Mouse (Mus musculus): ENCODE measurements around the gene Nme2. TPM values are rescaled to one million over a fixed set of nuclear protein-coding genes. Genes with fewer than 3 reads are reported as not detected.

The Nme2 gene
- 118 and 124 TPM in 2 replicates for polyA plus RNA-seq (2016; fragmentation: Nextera tagmentation; extraction: Ambion mirVana)

DNA sequence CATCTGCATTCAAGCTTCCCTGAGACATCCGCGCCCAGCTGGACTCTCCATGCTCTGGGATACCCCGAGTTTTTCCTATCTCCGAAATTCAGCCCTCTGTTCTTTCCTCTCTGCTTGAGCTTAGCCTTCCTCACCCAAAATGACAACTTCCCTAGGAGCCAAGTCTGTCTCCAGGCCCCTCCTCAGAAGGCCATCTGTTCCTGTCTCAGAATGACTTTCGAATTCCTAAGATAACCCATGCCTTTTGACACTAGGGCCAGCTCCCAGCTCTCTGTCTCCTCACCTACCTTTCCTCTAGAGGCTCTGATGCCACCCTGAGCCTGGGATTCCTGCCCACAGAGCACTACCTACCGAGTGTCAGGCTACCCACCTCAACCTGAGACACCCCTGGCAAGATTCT lies at the start of gene Nme2:
Nme2 (minus strand) TSS at position 101 of the 400 bp plus-strand sequence.
- Histone ChIP-seq H3K4me2 (replicated peaks) (peak within 1 kb of the TSS; percentile 87), H3K27ac (peak within 1 kb of the TSS; percentile 88), H3K4me3 (peak within 1 kb of the TSS; percentile 64), H3K4me1 (peaks cover 32% of the 10 kb centered on the region), H3K27me3 (no peaks in the 10 kb centered on the region), H3K36me3 (peaks cover 58% of the 10 kb centered on the region), H3K9me3 (replicated peaks) (no peaks in the 10 kb centered on the region), H3K9ac (peak within 1 kb of the TSS; percentile 78)
- 6% methylated on average over 6 of the region's 6 CpGs for WGBS
- ATAC-seq (ENCODE audit: low FRiP score), result peak; percentile 26

DNA sequence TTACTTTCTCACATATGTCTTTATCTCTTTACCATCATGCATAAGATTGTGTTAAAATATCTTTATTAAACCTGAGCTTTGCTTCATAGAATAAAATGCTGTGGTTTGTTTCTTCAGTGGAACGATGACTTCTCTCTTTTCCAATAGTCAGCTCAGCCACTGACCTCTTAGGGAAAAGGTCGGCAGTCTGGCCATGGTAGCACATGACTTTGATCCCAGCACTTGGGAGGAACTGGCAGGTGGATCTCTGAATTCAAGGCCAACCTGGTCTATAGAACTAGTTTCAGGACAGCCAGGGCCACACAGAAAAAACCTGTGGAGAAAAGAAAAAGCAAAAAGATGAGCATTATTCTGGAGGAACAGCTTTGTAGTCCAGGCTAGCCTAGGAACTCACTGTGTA lies 47.3 kb upstream of the Nme2 start:
- Histone ChIP-seq H3K9ac (no peak overlapping the region), H3K4me3 (no peak overlapping the region), H3K9me3 (replicated peaks) (no peaks in the 10 kb centered on the region), H3K27ac (no peak overlapping the region), H3K4me1 (0 out of 2 replicates have a peak, but pooled peaks cover 9% of the 10 kb centered on the region), H3K36me3 (no peaks in the 10 kb centered on the region; the same call in 1 of the 2 replicates), H3K27me3 (no peaks in the 10 kb centered on the region), H3K4me2 (replicated peaks) (no peak overlapping the region)
- 95% methylated on average over 2 of the region's 2 CpGs for WGBS
- no peak for ATAC-seq (ENCODE audit: low FRiP score)

DNA sequence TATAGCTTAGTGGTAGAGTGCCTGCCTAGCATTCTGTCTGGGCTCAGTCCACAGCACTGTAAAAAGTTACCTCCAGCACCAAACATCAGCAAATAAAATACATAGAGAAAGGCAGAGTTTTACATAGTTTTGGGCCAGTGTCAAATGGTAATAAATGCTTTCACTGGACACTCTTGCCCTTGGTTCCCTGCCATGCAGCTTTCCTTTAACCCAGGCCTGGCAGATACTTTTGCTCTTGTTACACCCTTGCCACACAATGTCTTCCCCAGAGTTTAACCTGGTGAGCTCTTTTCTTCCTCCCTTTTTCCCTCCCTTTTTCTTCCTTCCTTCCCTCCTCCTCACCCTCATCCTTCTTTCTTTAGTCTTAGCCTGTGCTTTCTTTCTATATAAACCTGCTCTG lies 43.2 kb upstream of the Nme2 start:
- no peak overlapping the region for H3K4me2 ChIP-seq (replicated peaks)
- no peak for ATAC-seq (ENCODE audit: low FRiP score)
- H3K9ac ChIP-seq, result no peak overlapping the region
- H3K9me3 ChIP-seq (replicated peaks), result no peaks in the 10 kb centered on the region
- no peak overlapping the region for H3K27ac ChIP-seq
- H3K36me3 ChIP-seq, result no peaks in the 10 kb centered on the region; the same call in 1 of the 2 replicates
- H3K27me3 ChIP-seq, result no peaks in the 10 kb centered on the region
- H3K4me1 ChIP-seq, result peaks cover 28% of the 10 kb centered on the region
- no peak overlapping the region for H3K4me3 ChIP-seq

DNA sequence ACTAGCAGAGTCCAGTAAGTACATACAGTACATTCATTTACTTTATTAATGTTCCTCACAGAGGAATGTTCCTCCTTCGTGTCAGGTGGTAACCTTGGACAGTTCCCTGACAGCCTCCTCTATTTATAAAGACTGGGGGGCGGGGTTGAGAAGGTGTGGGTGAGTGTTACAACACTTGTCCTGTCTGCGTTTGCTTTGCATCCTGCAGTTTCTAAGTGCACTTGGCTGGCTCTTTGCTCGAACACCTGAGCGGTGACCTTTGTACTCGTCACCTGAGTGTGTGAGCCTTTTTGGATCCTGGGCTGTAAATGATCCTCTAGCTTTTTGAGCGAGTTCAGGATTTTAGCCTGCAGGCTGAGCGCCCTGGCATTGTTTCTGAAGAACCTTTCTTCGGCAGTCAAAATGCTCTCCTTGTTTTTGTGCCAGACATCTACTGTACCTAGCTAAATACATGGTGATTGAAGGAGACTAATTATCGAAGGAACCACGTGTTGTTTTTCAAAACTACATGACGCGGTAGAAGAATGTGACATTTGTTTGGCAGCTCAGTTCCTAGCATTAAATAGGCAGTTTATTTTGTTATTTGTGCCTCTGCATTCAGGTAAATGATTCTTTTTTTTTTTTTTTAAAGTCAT lies 41.2 kb upstream of the Nme2 start:
- WGBS, result 35% methylated on average over 13 of the region's 13 CpGs
- peaks cover 28% of the 10 kb centered on the region for H3K4me1 ChIP-seq
- H3K4me2 ChIP-seq (replicated peaks), result peak overlapping the region; percentile 97
- no peaks in the 10 kb centered on the region for H3K36me3 ChIP-seq
- no peak overlapping the region for H3K27ac ChIP-seq
- no peaks in the 10 kb centered on the region for H3K9me3 ChIP-seq (replicated peaks)
- ATAC-seq (ENCODE audit: low FRiP score), result no peak
- peak overlapping the region; percentile 92 for H3K4me3 ChIP-seq
- H3K9ac ChIP-seq, result peak overlapping the region; percentile 91
- peaks cover 3% of the 10 kb centered on the region; the same call in 1 of the 2 replicates for H3K27me3 ChIP-seq

DNA sequence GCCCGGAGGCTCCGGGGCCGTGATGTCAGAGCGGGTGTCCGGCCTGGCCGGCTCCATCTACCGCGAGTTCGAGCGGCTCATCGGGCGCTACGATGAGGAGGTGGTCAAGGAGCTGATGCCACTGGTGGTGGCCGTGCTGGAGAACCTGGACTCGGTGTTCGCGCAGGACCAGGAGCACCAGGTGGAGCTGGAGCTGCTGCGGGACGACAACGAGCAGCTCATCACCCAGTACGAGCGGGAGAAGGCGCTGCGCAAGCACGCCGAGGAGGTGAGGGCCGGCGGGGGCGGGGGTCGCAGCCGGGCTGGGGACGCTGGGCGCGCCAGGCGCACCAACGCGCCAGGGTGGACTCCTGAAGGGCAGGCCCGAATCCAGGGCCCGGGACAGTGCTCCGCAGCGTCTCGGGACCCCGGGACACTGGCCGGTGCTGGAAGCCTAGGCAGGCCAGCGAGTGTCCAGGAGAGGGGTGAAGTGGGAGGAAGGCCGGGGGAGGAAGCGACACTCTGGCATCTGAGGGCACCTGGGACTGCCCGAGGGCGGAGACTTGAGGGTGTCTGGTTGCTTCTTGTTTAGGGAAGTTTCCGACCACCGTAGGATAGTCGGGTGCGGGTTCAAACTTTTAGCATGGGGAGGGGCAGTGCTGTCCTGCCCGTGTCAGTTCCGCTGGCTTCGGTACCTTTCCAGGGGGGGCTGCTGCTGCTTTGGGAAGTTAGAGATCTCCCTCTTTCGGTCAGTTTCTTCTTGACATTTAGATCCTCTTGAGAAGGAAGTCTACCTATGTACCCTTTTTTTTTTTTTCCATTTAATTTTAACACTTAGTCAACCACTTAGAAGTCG lies 40.5 kb upstream of the Nme2 start:
- peaks cover 28% of the 10 kb centered on the region for H3K4me1 ChIP-seq
- peak; percentile 70; the same call in 1 of the 2 replicates for ATAC-seq (ENCODE audit: low FRiP score)
- H3K36me3 ChIP-seq, result no peaks in the 10 kb centered on the region
- H3K27me3 ChIP-seq, result peaks cover 3% of the 10 kb centered on the region; the same call in 1 of the 2 replicates
- no peaks in the 10 kb centered on the region for H3K9me3 ChIP-seq (replicated peaks)
- peak overlapping the region; percentile 93 for H3K27ac ChIP-seq
- peak overlapping the region; percentile 97 for H3K4me2 ChIP-seq (replicated peaks)
- peak overlapping the region; percentile 91 for H3K9ac ChIP-seq
- peak overlapping the region; percentile 92 for H3K4me3 ChIP-seq
- WGBS, result under 1% methylated on average over 58 of the region's 58 CpGs

DNA sequence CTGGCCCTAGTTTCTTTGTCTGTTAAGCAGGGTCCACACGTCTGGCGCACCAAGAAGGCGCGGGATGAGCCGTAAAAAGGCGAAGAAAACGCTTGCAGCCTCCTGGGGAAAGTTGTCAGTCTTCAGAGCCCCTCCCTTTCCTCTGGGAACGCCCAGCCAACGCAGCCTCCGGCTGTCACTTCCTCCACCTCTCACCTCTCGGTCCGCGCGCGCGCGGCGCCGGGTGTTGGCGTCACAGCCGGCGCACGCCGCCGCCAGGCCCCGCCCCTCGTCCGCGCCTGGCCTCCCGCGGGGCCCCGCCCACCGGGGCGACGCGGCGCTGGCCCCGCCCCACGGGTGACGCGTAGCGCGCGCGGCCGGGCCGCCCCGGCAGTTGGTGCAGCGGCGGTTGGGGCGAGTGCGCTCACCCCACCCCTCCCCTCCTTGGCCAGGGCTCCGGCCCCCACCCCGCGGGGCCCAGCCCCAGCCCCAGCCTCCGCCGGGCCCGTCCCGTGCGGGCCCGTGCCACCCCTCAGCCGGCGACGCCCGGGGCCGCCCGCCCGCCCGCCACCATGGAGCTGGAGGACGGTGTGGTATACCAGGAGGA lies 39.8 kb upstream of the Nme2 start, which contains the start of gene Spag9:
Spag9 (plus strand) TSS at position 372 of the 586 bp plus-strand sequence.
- peak; percentile 94 for ATAC-seq (ENCODE audit: low FRiP score)

DNA sequence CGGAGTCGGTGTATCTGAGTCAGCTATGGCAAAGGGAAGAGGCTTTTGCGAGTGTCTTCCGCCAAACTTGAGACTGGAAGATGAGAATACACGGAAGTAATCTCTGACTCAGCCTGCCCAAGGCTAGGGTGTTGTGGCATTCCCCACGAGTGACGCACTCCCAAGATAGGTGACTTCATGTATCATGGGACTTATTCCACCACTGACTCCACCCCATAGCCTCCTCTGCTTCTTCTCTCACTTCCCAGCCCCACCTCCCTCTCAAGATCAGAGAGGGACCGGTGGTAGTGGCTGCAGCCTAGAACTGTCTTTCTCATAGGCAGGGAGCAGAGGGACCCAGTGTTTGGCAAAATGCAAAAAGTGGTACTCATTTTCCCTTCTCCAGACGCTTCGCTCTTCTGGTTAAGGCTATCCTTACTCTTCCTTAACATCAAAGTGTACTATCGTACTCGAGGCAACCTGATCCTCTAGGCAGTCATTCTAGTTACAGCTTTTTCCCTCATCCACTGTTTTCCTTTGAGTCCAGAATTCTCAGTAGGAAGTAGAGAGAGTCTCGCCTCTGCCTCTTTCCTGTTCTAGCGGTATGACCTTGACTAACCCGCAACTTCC lies 39.2 kb upstream of the Nme2 start:
- Histone ChIP-seq H3K9me3 (replicated peaks) (no peaks in the 10 kb centered on the region), H3K27me3 (peaks cover 3% of the 10 kb centered on the region; the same call in 1 of the 2 replicates), H3K4me2 (replicated peaks) (peak overlapping the region; percentile 97), H3K36me3 (no peaks in the 10 kb centered on the region), H3K27ac (peak overlapping the region; percentile 93), H3K9ac (peak overlapping the region; percentile 91), H3K4me3 (peak overlapping the region; percentile 92), H3K4me1 (peaks cover 28% of the 10 kb centered on the region)
- WGBS, result 11% methylated on average over 15 of the region's 15 CpGs
- ATAC-seq (ENCODE audit: low FRiP score), result peak; percentile 27; the same call in 1 of the 2 replicates

More for the DNA sequence above, 39.8 kb upstream of the Nme2 start, which contains the start of gene Spag9:
- no peaks in the 10 kb centered on the region for H3K9me3 ChIP-seq (replicated peaks)
- H3K9ac ChIP-seq, result peak within 1 kb of the TSS; percentile 91
- H3K4me1 ChIP-seq, result peaks cover 28% of the 10 kb centered on the region
- H3K27me3 ChIP-seq, result peaks cover 3% of the 10 kb centered on the region; the same call in 1 of the 2 replicates
- H3K27ac ChIP-seq, result peak within 1 kb of the TSS; percentile 93
- H3K36me3 ChIP-seq, result no peaks in the 10 kb centered on the region
- peak within 1 kb of the TSS; percentile 92 for H3K4me3 ChIP-seq
- H3K4me2 ChIP-seq (replicated peaks), result peak within 1 kb of the TSS; percentile 97
- 1% methylated on average over 51 of the region's 70 CpGs for WGBS

DNA sequence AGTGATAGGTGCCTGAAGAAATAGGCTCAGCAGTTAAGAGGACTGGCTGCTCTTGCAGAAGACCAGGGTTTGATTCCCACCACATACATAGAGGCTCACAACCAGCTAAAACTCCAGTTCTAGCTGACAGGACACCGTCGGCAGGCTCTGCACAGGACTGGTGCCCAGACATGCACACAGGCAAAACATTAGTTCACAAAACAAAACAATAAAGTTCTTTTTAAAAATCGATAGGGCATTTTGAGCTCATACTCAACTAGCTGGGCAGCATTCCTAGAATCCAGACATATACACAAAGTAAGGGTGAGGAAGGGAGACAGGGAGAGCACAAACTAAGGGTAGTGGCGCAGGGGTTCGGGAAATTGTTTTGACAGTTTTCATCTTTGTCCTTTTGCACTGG lies 38.5 kb upstream of the Nme2 start:
- Histone ChIP-seq H3K27me3 (peaks cover 3% of the 10 kb centered on the region; the same call in 1 of the 2 replicates), H3K9me3 (replicated peaks) (no peaks in the 10 kb centered on the region), H3K4me1 (peaks cover 27% of the 10 kb centered on the region), H3K36me3 (no peaks in the 10 kb centered on the region), H3K4me3 (no peak overlapping the region), H3K9ac (peak overlapping the region; percentile 91; the same call in 1 of the 2 replicates), H3K4me2 (replicated peaks) (peak overlapping the region; percentile 97), H3K27ac (no peak overlapping the region)
- 68% methylated on average over 5 of the region's 5 CpGs for WGBS
- no peak for ATAC-seq (ENCODE audit: low FRiP score)

DNA sequence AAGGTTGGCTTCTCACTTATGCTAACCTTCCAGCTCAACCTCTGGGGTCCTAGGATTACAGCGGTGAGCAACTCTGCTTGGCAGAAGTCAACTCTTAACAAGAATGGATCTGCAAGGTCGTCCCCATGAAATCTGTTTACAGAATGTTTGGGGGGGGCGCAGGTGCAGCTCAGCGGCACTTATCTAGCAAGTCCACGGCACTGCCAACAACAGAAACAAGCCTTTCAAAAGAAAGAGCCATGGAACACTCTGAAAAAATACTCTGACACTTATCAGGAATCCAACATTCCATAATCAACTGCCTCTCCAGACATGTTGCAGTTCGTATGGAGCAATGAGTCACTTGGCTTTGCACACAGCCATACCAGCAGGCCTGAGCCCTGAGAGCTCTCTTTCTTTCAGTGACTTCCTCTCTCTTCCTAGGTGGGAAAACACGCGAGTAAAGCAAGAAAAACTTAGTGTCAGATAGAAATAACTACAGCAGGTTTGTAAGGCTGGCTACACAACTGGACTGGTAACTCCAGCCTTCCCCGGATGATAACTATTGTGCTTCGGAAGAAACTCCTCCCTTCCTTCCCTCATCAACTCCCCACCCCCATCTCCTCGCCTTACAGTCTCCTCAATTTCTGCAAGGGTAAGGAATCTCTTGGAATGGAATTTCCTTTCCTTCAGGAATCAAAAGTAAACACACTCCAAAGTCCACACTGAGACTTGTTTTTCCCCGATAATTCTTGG lies 32.4 kb upstream of the Nme2 start:
- Histone ChIP-seq H3K27me3 (peaks cover 3% of the 10 kb centered on the region; the same call in 1 of the 2 replicates), H3K4me3 (no peak overlapping the region), H3K27ac (no peak overlapping the region), H3K9ac (no peak overlapping the region), H3K9me3 (replicated peaks) (no peaks in the 10 kb centered on the region), H3K36me3 (no peaks in the 10 kb centered on the region), H3K4me1 (no peaks in the 10 kb centered on the region), H3K4me2 (replicated peaks) (no peak overlapping the region)
- ATAC-seq (ENCODE audit: low FRiP score), result no peak
- 64% methylated on average over 12 of the region's 12 CpGs for WGBS

DNA sequence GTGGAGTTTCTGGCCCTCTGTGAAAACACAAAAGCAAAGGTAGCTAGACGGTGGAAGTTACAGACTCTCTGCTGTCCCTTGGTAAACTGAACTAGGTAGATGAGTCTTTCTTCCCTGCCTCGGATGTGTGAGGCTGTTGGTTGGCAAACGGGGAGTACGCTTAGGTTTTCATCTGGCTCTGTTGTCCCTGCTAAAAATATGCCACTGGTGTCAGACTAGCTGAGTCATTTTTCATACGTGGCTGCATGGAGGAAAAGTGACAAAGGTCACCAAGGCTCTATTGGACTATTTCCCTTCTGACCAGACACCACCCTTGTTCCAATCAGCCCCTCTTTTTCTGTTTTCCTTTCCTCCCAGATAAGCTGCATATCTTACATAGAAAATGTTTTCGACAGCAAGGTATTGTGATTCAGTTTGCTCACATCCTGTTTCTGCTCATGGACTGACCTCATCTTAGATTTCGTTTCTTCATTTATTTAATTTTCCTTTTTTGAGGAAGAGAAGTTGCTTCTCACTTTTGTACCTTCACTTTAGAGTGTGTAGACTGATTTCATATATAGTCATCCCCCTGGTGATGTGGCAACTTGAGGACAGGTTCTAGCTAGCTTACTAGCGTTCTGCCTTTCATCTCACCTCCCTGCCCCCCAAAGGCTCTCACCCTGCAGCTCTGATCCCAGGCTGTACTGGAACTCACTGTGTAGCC lies 31.7 kb upstream of the Nme2 start:
- no peaks in the 10 kb centered on the region for H3K4me1 ChIP-seq
- H3K4me3 ChIP-seq, result no peak overlapping the region
- no peaks in the 10 kb centered on the region for H3K36me3 ChIP-seq
- no peak overlapping the region for H3K27ac ChIP-seq
- 71% methylated on average over 8 of the region's 8 CpGs for WGBS
- H3K27me3 ChIP-seq, result peaks cover 2% of the 10 kb centered on the region; the same call in 1 of the 2 replicates
- H3K4me2 ChIP-seq (replicated peaks), result no peak overlapping the region
- no peak for ATAC-seq (ENCODE audit: low FRiP score)
- no peak overlapping the region for H3K9ac ChIP-seq
- no peaks in the 10 kb centered on the region for H3K9me3 ChIP-seq (replicated peaks)

DNA sequence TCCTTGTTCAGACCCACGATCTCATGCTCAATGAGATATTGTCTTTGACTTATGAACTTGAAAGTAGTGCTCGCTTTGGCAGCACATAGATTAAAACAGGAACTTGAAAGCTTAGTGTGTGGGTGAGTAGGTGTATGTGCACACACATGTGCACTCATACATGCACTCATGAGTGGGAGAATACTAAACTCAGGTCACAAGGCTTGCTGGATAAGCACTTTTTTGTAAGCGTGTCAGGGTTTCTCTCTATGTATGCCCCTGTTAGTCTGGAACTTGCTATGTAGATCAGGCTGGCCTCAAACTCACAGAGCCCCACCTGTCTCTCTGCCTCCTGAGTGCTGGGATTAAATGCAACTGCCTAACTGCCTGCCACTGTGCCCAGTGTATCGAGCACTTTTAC lies 31.0 kb upstream of the Nme2 start:
- WGBS, result 85% methylated on average over 4 of the region's 4 CpGs
- H3K27ac ChIP-seq, result no peak overlapping the region
- no peak overlapping the region for H3K4me2 ChIP-seq (replicated peaks)

More for the DNA sequence above, 31.0 kb upstream of the Nme2 start:
- no peaks in the 10 kb centered on the region for H3K9me3 ChIP-seq (replicated peaks)
- no peaks in the 10 kb centered on the region for H3K36me3 ChIP-seq
- H3K4me3 ChIP-seq, result no peak overlapping the region
- no peak for ATAC-seq (ENCODE audit: low FRiP score)
- H3K27me3 ChIP-seq, result no peaks in the 10 kb centered on the region
- H3K9ac ChIP-seq, result no peak overlapping the region
- H3K4me1 ChIP-seq, result no peaks in the 10 kb centered on the region

All from hindbrain, embryonic 12.5 days (tissue).